Mouse (Mus musculus) embryonic facial prominence, embryonic 10.5 days (tissue): ENCODE data around the gene Tmem198. TPM values are rescaled to one million over a fixed set of nuclear protein-coding genes. Genes with fewer than 3 reads are reported as not detected.

Source experiments
- DNase-seq: peaks from one replicate; pipeline ENCODE4 v3.0.0-alpha.2; 2017; ENCODE audit warnings: low spot score
- H3K27ac ChIP-seq: fragments of 300-500 bp; sonication (generic); replicated peaks from 2 replicates; pipeline ENCODE4 v1.5.1; 2016; ENCODE audit warnings: mild to moderate bottlenecking
- H3K27me3 ChIP-seq: fragments of 300-500 bp; sonication (generic); replicated peaks from 2 replicates; pipeline ENCODE4 v1.6.1; 2016; ENCODE audit warnings: low read depth, mild to moderate bottlenecking; ENCODE audit not compliant: poor library complexity, severe bottlenecking
- H3K36me3 ChIP-seq: fragments of 300-500 bp; sonication (generic); replicated peaks from 2 replicates; pipeline ENCODE4 v1.6.1; 2016; ENCODE audit warnings: mild to moderate bottlenecking, moderate library complexity
- H3K4me1 ChIP-seq: fragments of 300-500 bp; sonication (generic); 2 replicates; pipeline ENCODE4 v1.6.1; 2016
- H3K4me3 ChIP-seq: fragments of 300-500 bp; sonication (generic); 2 replicates; pipeline ENCODE4 v1.5.1; 2016; ENCODE audit warnings: mild to moderate bottlenecking, moderate library complexity
- H3K9me3 ChIP-seq: fragments of 300-500 bp; sonication (generic); 2 replicates; pipeline ENCODE4 v1.6.1; 2016; ENCODE audit warnings: mild to moderate bottlenecking
- WGBS: fragments of 180-500 bp; shearing (Covaris S2); methylation state at CpG from one replicate; pipeline ENCODE4 v1.1.7; 2016; 5-methylcytosine and 5-hydroxymethylcytosine counted together
- polyA plus RNA-seq: library from polyadenylated mRNA; unstranded; fragments of >200 nt; fragmentation: Nextera tagmentation; extraction: Ambion mirVana; gene quantifications from 2 replicates; pipeline ENCODE4 v1.2.1, GENCODE M21; 2016

The Tmem198 gene
- polyA plus RNA-seq, 1 experiment from 2014 or later: 3.3 TPM

- peak; percentile 87 for DNase-seq
- Histone ChIP-seq H3K9me3 (no peaks in the 10 kb centered on the region), H3K4me1 (peaks cover 98% of the 10 kb centered on the region), H3K4me3 (peak overlapping the region; percentile 47), H3K27ac (peak overlapping the region; percentile 81), H3K36me3 (peaks cover 16% of the 10 kb centered on the region; the same call in 1 of the 2 replicates), H3K27me3 (peaks cover 80% of the 10 kb centered on the region)
- under 1% methylated on average over 22 of the region's 22 CpGs for WGBS
Observed at GRCm38 (mm10) chr1:75445751-75446611, 33.4 kb upstream of the Tmem198 start.

GRCm38 (mm10) chr1:75446656-75447055 is 32.7 kb upstream of the Tmem198 start:
- 4% methylated on average over 20 of the region's 20 CpGs for WGBS
- peaks cover 9% of the 10 kb centered on the region; the same call in 1 of the 2 replicates for H3K36me3 ChIP-seq
- peaks cover 87% of the 10 kb centered on the region for H3K27me3 ChIP-seq
- peak; percentile 50 for DNase-seq
- H3K27ac ChIP-seq: peak overlapping the region; percentile 81
- H3K4me3 ChIP-seq: peak overlapping the region; percentile 47
- peaks cover 100% of the 10 kb centered on the region for H3K4me1 ChIP-seq
- H3K9me3 ChIP-seq: no peaks in the 10 kb centered on the region

DNA sequence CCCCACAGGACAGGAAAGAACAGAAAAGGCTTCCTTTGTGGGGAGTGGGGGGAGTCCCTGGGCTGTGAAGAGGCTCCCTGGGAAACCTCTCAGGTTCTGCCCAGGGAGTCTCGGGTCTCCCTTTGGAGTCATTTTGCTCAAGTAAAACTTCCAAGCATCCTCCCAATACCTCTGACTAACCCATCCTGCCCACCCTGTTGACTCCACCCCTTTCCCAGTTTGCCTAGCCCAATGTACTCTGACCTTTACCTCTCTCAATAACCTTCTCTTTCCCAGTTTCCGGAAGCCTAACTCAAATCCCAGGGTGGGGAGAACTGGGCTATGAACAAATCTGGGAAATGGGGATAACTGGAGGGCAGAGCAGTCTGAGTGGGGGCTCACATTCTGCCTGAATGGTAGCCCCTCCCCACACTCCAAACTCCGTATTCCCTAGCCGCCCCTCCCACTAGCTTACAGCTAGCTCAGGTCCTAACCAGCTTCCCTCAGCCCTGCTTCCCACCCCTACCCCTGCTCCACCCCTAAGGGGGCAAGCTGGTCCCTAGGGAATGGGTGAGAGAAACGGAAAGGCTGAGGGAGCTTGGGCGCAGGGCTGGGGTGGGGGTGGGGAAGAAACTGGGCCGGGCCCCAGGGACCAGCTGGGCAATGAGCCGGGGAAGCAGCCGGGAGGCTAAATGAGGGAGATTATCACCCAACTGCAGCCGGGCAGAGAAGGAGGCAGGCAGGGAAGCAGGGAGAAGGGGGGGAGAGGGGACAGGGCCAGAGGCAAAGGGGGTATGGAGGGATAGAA is 31.9 kb upstream of the Tmem198 start:
- peaks cover 100% of the 10 kb centered on the region for H3K4me1 ChIP-seq
- peak overlapping the region; percentile 47 for H3K4me3 ChIP-seq
- 3% methylated on average over 10 of the region's 10 CpGs for WGBS
- peak; percentile 51 for DNase-seq
- H3K27ac ChIP-seq: peak overlapping the region; percentile 81
- H3K27me3 ChIP-seq: peaks cover 91% of the 10 kb centered on the region
- peaks cover under 1% of the 10 kb centered on the region; the same call in 1 of the 2 replicates for H3K36me3 ChIP-seq
- no peaks in the 10 kb centered on the region for H3K9me3 ChIP-seq

DNA sequence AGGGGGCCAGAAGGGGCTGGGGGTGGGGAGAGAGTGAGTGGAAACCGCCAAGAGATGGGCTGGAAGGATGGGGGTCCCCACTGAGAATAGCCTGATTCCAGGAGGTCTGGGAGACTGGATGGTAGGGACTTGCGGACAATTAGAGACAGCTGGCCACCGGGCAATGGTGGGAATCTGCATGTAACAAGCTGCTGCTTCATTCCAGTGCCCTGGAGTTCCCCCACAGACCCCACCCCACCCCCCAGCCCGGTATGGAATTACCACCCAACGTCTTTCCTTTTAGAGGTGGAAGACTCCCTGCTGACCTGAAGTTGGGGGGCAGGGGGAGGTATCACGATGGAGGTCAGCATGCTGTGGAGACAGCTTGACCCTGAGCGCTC is 31.3 kb upstream of the Tmem198 start:
- Histone ChIP-seq H3K9me3 (no peaks in the 10 kb centered on the region), H3K4me1 (peaks cover 100% of the 10 kb centered on the region), H3K4me3 (peak overlapping the region; percentile 47), H3K36me3 (no peaks in the 10 kb centered on the region), H3K27me3 (peaks cover 97% of the 10 kb centered on the region), H3K27ac (peak overlapping the region; percentile 81)
- 1% methylated on average over 7 of the region's 7 CpGs for WGBS
- peak; percentile 75 for DNase-seq

- Histone ChIP-seq H3K27ac (peak overlapping the region; percentile 68), H3K36me3 (no peaks in the 10 kb centered on the region), H3K9me3 (no peaks in the 10 kb centered on the region), H3K4me3 (peak overlapping the region; percentile 47), H3K27me3 (peaks cover 98% of the 10 kb centered on the region), H3K4me1 (peaks cover 100% of the 10 kb centered on the region)
- WGBS: 1% methylated on average over 14 of the region's 14 CpGs
- DNase-seq: peak; percentile 59
Observed at GRCm38 (mm10) chr1:75448937-75449336, 30.4 kb upstream of the Tmem198 start.

- H3K4me1 ChIP-seq: peaks cover 100% of the 10 kb centered on the region
- H3K9me3 ChIP-seq: no peaks in the 10 kb centered on the region
- WGBS: 1% methylated on average over 8 of the region's 8 CpGs
Observed at GRCm38 (mm10) chr1:75449377-75450135, 29.8 kb upstream of the Tmem198 start.

GRCm38 (mm10) chr1:75450314-75451005 is 28.9 kb upstream of the Tmem198 start, which contains the start of gene Asic4:
Gene Asic4 (plus strand): TSS chr1:75450436.
- Histone ChIP-seq H3K27ac (peak within 1 kb of the TSS; percentile 77), H3K4me1 (peaks cover 97% of the 10 kb centered on the region), H3K36me3 (no peaks in the 10 kb centered on the region), H3K4me3 (peak within 1 kb of the TSS; percentile 56), H3K27me3 (peaks cover 98% of the 10 kb centered on the region), H3K9me3 (no peaks in the 10 kb centered on the region)
- DNase-seq: peak; percentile 48
- WGBS: 2% methylated on average over 35 of the region's 35 CpGs

More at GRCm38 (mm10) chr1:75449377-75450135, 29.8 kb upstream of the Tmem198 start:
- no peaks in the 10 kb centered on the region for H3K36me3 ChIP-seq
- DNase-seq: peak; percentile 35
- peak overlapping the region; percentile 77 for H3K27ac ChIP-seq
- H3K27me3 ChIP-seq: peaks cover 100% of the 10 kb centered on the region
- H3K4me3 ChIP-seq: peak overlapping the region; percentile 56

GRCm38 (mm10) chr1:75451900-75452299 is 27.4 kb upstream of the Tmem198 start:
- WGBS: 79% methylated on average over 5 of the region's 5 CpGs
- H3K27ac ChIP-seq: 0 out of 2 replicates have a peak overlapping the region, but pooled peaks have one; percentile 77
- H3K9me3 ChIP-seq: no peaks in the 10 kb centered on the region
- no peaks in the 10 kb centered on the region for H3K36me3 ChIP-seq
- peaks cover 97% of the 10 kb centered on the region for H3K4me1 ChIP-seq
- peaks cover 98% of the 10 kb centered on the region for H3K27me3 ChIP-seq
- DNase-seq: no peak
- peak overlapping the region; percentile 56; the same call in 1 of the 2 replicates for H3K4me3 ChIP-seq

DNA sequence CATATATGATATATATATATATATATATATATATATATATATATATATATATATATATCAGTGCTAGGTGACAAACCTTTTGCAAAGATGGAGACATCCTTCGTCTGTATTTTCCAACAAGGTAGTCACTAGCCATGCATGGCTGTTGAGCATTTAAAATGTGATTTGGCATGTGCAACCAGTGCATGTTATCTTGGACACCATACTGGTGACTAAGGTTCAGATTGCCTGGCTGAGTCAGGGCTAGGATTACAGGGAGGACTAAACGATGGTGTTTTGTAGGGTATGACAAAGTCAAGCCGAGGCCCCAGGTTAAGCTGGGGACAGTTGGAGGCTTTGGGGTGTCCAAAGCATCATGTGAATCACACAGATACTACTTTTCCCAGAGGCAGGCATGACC is 23.9 kb upstream of the Tmem198 start:
- 80% methylated on average over 3 of the region's 3 CpGs for WGBS
- no peak for DNase-seq

DNA sequence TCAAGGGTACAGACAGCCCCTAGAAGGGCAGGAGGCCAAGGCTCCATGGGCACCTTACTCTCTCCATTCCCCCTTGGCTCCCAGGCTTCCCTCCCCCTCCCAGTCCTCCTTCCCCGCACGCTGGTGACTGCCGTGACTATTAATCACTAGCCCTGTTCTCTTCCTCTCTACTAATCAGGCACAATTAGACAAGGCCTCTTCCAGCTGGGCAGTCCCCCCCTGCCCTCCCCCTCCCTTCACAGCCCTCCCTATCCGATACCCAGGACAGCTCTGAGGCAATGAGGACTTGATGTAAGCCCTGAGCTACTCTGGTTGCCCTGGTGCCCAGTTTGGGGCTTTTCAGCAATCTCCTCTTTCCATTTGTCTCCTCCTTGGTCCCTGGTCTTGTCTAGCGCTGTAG is 23.4 kb upstream of the Tmem198 start:
- H3K4me3 ChIP-seq: no peak overlapping the region
- H3K4me1 ChIP-seq: peaks cover 83% of the 10 kb centered on the region
- peaks cover 98% of the 10 kb centered on the region for H3K27me3 ChIP-seq
- no peaks in the 10 kb centered on the region for H3K9me3 ChIP-seq
- H3K27ac ChIP-seq: peak overlapping the region; percentile 49; the same call in 1 of the 2 replicates
- peak; percentile 54 for DNase-seq
- H3K36me3 ChIP-seq: no peaks in the 10 kb centered on the region
- 20% methylated on average over 5 of the region's 5 CpGs for WGBS

More for the DNA sequence above, 23.9 kb upstream of the Tmem198 start:
- H3K4me1 ChIP-seq: peaks cover 89% of the 10 kb centered on the region
- H3K4me3 ChIP-seq: no peak overlapping the region
- no peaks in the 10 kb centered on the region for H3K9me3 ChIP-seq
- peak overlapping the region; percentile 49; the same call in 1 of the 2 replicates for H3K27ac ChIP-seq
- no peaks in the 10 kb centered on the region for H3K36me3 ChIP-seq
- H3K27me3 ChIP-seq: peaks cover 98% of the 10 kb centered on the region

GRCm38 (mm10) chr1:75456746-75457564 is 22.4 kb upstream of the Tmem198 start:
- H3K4me3 ChIP-seq: peak overlapping the region; percentile 51
- peaks cover 97% of the 10 kb centered on the region for H3K27me3 ChIP-seq
- H3K36me3 ChIP-seq: no peaks in the 10 kb centered on the region
- H3K9me3 ChIP-seq: no peaks in the 10 kb centered on the region
- peak overlapping the region; percentile 86 for H3K27ac ChIP-seq
- DNase-seq: peak; percentile 68
- WGBS: 7% methylated on average over 14 of the region's 14 CpGs
- H3K4me1 ChIP-seq: peaks cover 73% of the 10 kb centered on the region
